Mouse (Mus musculus) heart, postnatal 14 days (tissue): Measurements from ENCODE around the gene Dgke. TPM values are rescaled to one million over a fixed set of nuclear protein-coding genes. Genes with fewer than 3 reads are reported as not detected.
"Not testable (repeated sequence)": the region's sequence is repeated elsewhere in the genome, so short reads cannot be mapped to it uniquely, and the experiment has no call there.

ENCODE experiments used
- DNase-seq, 2 experiments: peaks; one replicate each; pipeline ENCODE4 v3.0.0; 2021 to 2022
- intact Hi-C: fragments of 180-260 bp; cut with DNase I; formaldehyde crosslinking; loops from one replicate; pipeline ENCODE4 v1.15.1; 2025
- long read RNA-seq, 2 experiments: library from polyadenylated mRNA; stranded (forward); transcript quantifications; one replicate each; pipeline ENCODE4 v2.0.0; 2021
- total RNA-seq, 2 experiments: library from RNA; stranded (reverse); gene quantifications; 2 replicates each; pipeline ENCODE4 v1.2.3; 2021

The Dgke gene
- total RNA-seq: 10 to 100 TPM; 11.8 to 12.3 TPM
- long read RNA-seq, experiment 1, full-length matches to known transcripts: 6 of 9 reads
- long read RNA-seq, experiment 1, partial matches to known transcripts: 0 of 9 reads
- long read RNA-seq, experiment 1, other reads (novel, unspliced or antisense): 3 of 9 reads
- long read RNA-seq, experiment 2, full-length matches to known transcripts: 5 of 5 reads
- long read RNA-seq, experiment 2, partial matches to known transcripts: 0 of 5 reads
- long read RNA-seq, experiment 2, other reads (novel, unspliced or antisense): 0 of 5 reads

- DNase-seq: no peak
- intact Hi-C loops: no loop called here
These were observed at the start of gene Dgke for GRCm38 (mm10) chr11:89066750-89067149. Gene Dgke (minus strand): TSS chr11:89066850.

GRCm38 (mm10) chr11:89107180-89107807 is 40.6 kb upstream of the Dgke start:
- DNase-seq: no peak
- intact Hi-C loops: no loop called here

GRCm38 (mm10) chr11:89105823-89106222 is 39.2 kb upstream of the Dgke start:
- intact Hi-C loops: no loop called here
- no peak for DNase-seq

GRCm38 (mm10) chr11:89105211-89105610 is 38.6 kb upstream of the Dgke start:
- intact Hi-C loops: no loop called here

GRCm38 (mm10) chr11:89103166-89103565 is 36.5 kb upstream of the Dgke start:
- DNase-seq: peak; percentile 10 to 33
- intact Hi-C loops: loop anchor here (5.0 kb wide), 1 partner anchor 619 kb away; no protein-coding TSS in a partner anchor

More at GRCm38 (mm10) chr11:89105211-89105610, 38.6 kb upstream of the Dgke start:
- DNase-seq: peak in 1 of 2 experiments; percentile 20

- DNase-seq: peak; percentile 59 to 68
- intact Hi-C loops: loop anchor here (1.0 to 5.0 kb wide), 3 partner anchors 64 to 621 kb away; partner anchors contain the start of gene Nog
These were observed 34.2 kb upstream of the Dgke start for GRCm38 (mm10) chr11:89100826-89101321.

- intact Hi-C loops: loop anchor here (1.0 to 5.0 kb wide), 3 partner anchors 65 to 622 kb away; partner anchors contain the start of gene Nog
These were observed 33.8 kb upstream of the Dgke start for GRCm38 (mm10) chr11:89100403-89100802.

GRCm38 (mm10) chr11:89098930-89099329 is 32.3 kb upstream of the Dgke start:
- no peak for DNase-seq
- intact Hi-C loops: no loop called here

More at GRCm38 (mm10) chr11:89100403-89100802, 33.8 kb upstream of the Dgke start:
- DNase-seq: peak; percentile 90 to 94

- DNase-seq: no peak
- intact Hi-C loops: no loop called here
These were observed 31.6 kb upstream of the Dgke start for GRCm38 (mm10) chr11:89098083-89098835.

- DNase-seq, intact Hi-C loops: not testable (repeated sequence)
These were observed 30.6 kb upstream of the Dgke start for GRCm38 (mm10) chr11:89097292-89097691.

GRCm38 (mm10) chr11:89095306-89095705 is 28.7 kb upstream of the Dgke start:
- DNase-seq: no peak
- intact Hi-C loops: no loop called here

- DNase-seq: peak; percentile 50 to 55
These were observed 26.1 kb upstream of the Dgke start for GRCm38 (mm10) chr11:89092714-89093113.

GRCm38 (mm10) chr11:89090359-89090758 is 23.7 kb upstream of the Dgke start:
- intact Hi-C loops: not testable (repeated sequence)

More at GRCm38 (mm10) chr11:89092714-89093113, 26.1 kb upstream of the Dgke start:
- intact Hi-C loops: no loop called here

GRCm38 (mm10) chr11:89088754-89089153 is 22.1 kb upstream of the Dgke start:
- DNase-seq: no peak
- intact Hi-C loops: no loop called here

More at GRCm38 (mm10) chr11:89090359-89090758, 23.7 kb upstream of the Dgke start:
- DNase-seq: not testable (repeated sequence)

- intact Hi-C loops: no loop called here
- no peak for DNase-seq
These were observed 19.7 kb upstream of the Dgke start for GRCm38 (mm10) chr11:89086208-89086809.

GRCm38 (mm10) chr11:89084601-89085000 is 18.0 kb upstream of the Dgke start:
- intact Hi-C loops: no loop called here
- peak; percentile 26 to 69 for DNase-seq

GRCm38 (mm10) chr11:89082691-89083090 is 16.0 kb upstream of the Dgke start:
- DNase-seq, intact Hi-C loops: not testable (repeated sequence)

GRCm38 (mm10) chr11:89081906-89082305 is 15.3 kb upstream of the Dgke start:
- intact Hi-C loops, DNase-seq: not testable (repeated sequence)

- no peak for DNase-seq
- intact Hi-C loops: no loop called here
These were observed 12.5 kb upstream of the Dgke start for GRCm38 (mm10) chr11:89078996-89079680.

- no peak for DNase-seq
- intact Hi-C loops: no loop called here
These were observed 11.7 kb upstream of the Dgke start for GRCm38 (mm10) chr11:89078305-89078704.
